In the genomic region with DNA sequence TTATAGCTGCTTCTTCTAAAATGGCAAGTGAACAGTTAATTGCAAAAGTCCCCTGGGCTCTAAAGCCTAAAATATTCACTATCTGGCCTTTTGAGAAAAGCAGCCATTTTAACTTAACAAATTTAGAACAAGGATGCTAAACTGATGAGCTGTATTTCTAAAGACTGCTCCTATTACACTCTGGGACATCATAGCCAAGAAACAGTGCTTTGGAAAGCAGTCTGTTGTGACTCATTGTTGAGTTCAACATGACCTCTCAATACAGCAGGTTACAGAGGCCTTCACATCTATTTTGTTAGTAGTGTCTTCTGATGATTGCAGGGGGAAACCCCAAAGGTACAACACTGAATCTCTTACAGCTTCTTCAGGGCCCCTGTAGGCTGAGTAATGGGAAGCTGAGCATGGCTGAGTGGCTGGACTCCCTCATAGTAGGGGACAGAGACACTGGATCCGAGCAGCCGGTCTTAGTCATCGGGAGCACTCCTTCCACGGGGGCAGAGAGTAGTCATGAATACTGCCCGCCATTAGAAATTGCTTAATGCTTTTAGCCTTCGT, we compare ENCODE assay signal across 14 mouse cellular contexts.
"Had no signal": no experiment of that assay in that cellular context is flagged by ENCODE, and none has a peak within 500 bp of the region (broad histone marks: within the 10 kb centered on the region; RNA-seq: fewer than 3 reads in every experiment).

No protein-coding gene starts in this region.

- DNase-seq: kidney, adult 9 months; kidney, postnatal 36 days; layer of hippocampus, adult 9-11 months; left cerebral cortex, postnatal 4 days; lung, adult 18-20 months; lung, postnatal 36 days; right cerebral cortex, postnatal 14 days; thymus, postnatal 4 days had no signal

- ATAC-seq: midbrain, embryonic 15.5 days had no signal

- H3K27me3 ChIP-seq: limb, embryonic 13.5 days; midbrain, embryonic 15.5 days; neural tube, embryonic 13.5 days had no signal

- H3K27ac ChIP-seq: kidney, postnatal 0 days; limb, embryonic 13.5 days; liver, embryonic 14.5 days; midbrain, embryonic 10.5 days; midbrain, embryonic 15.5 days; neural tube, embryonic 13.5 days had no signal

- H3K4me2 ChIP-seq: limb, embryonic 13.5 days; midbrain, embryonic 15.5 days; neural tube, embryonic 13.5 days had no signal

- H3K4me3 ChIP-seq: limb, embryonic 13.5 days; midbrain, embryonic 10.5 days; midbrain, embryonic 15.5 days; neural tube, embryonic 13.5 days had no signal

- H3K36me3 ChIP-seq: midbrain, embryonic 10.5 days; midbrain, embryonic 15.5 days; neural tube, embryonic 13.5 days had no signal

- H3K9ac ChIP-seq: limb, embryonic 13.5 days; liver, embryonic 14.5 days; midbrain, embryonic 15.5 days; neural tube, embryonic 13.5 days had no signal

- H3K9me3 ChIP-seq: limb, embryonic 13.5 days; midbrain, embryonic 10.5 days; midbrain, embryonic 15.5 days; neural tube, embryonic 13.5 days had no signal
